Mouse (Mus musculus): ENCODE data around the gene Tsc1.

The Tsc1 gene

DNA sequence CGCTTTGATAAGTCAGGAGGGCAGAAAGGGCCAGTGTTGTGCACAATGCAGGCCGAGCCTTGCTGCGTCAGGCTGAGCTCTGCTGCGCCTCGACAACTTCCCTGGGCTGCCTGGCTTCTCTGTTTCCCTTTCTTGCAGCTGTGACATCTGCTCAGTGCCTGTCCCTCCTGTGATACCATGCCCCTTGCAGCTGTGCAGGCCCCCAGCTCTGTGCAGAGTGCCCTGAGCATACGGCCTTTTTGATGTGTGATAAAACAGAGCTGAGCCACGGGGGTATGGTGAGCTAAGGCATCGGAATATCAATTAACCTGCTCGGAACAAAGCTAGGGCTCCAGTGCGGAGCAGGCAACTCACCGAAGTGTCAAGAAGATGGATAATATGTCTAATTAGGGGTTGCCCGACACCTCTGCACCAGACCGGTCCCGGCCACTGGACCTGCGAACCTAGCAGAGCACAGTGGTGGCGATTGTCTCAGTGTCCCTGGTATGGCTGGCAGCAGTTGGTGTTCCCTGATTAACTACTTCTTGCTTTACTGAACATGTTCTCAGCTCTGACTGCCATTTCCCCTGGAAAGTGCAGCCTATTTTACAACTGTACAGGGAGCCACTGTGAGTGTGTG lies 86.9 kb downstream of the Tsc1 start:
- no peak for DNase-seq (ENCODE audit: low read depth, low spot score)

DNA sequence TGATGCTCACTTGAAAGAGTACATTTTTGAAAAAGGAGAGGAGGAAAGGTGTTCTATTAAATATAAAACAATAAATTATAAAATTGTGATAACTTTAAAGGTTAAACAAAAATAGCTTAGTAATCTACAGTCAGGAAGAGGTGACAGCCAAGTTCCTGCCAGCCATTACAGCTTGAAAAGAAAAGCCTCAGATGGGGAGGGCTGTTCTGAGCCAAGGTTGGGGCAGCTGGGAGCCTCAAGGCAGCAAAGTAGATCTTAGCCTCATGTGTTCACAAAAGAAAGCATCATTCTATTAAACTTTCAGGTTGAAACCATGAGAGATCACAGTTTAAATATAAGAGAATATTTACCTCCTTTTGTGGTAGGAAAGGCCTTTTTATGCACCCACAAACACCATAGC lies 89.6 kb downstream of the Tsc1 start:
- no peak for DNase-seq (ENCODE audit: low read depth, low spot score)

DNA sequence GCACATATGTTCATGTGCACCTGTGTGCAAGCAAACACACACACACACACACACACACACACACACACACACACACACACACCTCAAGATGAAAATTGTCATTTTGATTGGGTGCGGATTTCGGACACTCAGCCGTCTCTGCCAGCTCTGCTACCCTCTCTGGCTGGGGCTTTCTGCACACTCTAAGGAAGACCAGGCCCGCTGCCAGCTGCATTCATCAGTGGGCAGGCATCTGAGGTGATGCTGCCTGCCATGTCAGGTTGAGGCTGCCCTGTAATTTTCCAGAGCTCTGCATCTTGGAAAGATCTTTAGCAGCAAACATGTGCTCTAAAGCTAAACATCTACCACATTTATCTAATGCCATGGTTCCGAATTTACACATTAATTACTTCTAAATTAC lies 96.1 kb downstream of the Tsc1 start:
- DNase-seq (ENCODE audit: low read depth, low spot score): no peak

DNA sequence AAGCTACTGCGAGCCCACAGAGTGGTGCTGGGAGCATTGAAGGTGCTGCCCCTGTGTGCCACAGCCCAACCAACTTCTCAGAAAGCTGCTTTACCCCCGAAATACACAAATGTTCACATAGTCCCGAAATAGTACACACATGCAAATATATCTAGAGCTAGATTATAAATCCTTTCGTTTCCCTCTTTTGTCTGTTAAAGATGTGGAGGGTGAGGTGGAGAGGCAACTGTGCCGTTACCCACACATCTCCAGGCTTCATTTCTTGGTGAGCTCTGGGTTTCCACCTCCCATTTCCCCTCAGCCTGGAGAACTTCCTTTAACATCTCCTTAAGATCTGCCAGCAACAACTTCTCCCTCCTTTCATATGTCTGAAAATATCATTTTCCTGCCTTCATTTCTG lies 99.1 kb downstream of the Tsc1 start:
- DNase-seq (ENCODE audit: low read depth, low spot score): no peak
